ENCODE assay signal across 22 mouse cellular contexts in genomic region chr15:78508443-78508842, GRCm38 (mm10). TPM values are rescaled to one million over a fixed set of nuclear protein-coding genes. Genes with fewer than 3 reads are reported as not detected.
"Had no signal": no experiment of that assay in that cellular context is flagged by ENCODE, and none has a peak within 500 bp of the region (broad histone marks: within the 10 kb centered on the region; RNA-seq: fewer than 3 reads in every experiment).

No protein-coding gene starts in this region.

- H3K4me3 ChIP-seq: layer of hippocampus, adult 2 months; limb, embryonic 10.5 days; limb, embryonic 13.5 days; liver, embryonic 12.5 days; liver, embryonic 15.5 days; midbrain, embryonic 13.5 days; stomach, embryonic 15.5 days had no signal

- H3K4me2 ChIP-seq: limb, embryonic 13.5 days; liver, embryonic 12.5 days; liver, embryonic 15.5 days; midbrain, embryonic 13.5 days; stomach, embryonic 15.5 days had no signal

- H3K27ac ChIP-seq: kidney, postnatal 0 days; layer of hippocampus, adult 2 months; limb, embryonic 10.5 days; limb, embryonic 13.5 days; liver, embryonic 12.5 days; liver, embryonic 15.5 days; midbrain, embryonic 13.5 days; stomach, embryonic 15.5 days had no signal

- H3K27me3 ChIP-seq: limb, embryonic 13.5 days; liver, embryonic 12.5 days; liver, embryonic 15.5 days; midbrain, embryonic 13.5 days; stomach, embryonic 15.5 days had no signal

- H3K36me3 ChIP-seq: limb, embryonic 10.5 days; limb, embryonic 13.5 days; liver, embryonic 12.5 days; liver, embryonic 15.5 days; midbrain, embryonic 13.5 days; stomach, embryonic 15.5 days had no signal

- DNase-seq: kidney, adult 11 months; kidney, adult 8-10 months; kidney, postnatal 25 days; layer of hippocampus, adult 9-11 months; liver; lung, adult 2 months; lung, postnatal 14 days; lung, postnatal 4 days; right cerebral cortex, postnatal 25 days; spleen, adult 18-20 months; thymus, adult 18-20 months; thymus, postnatal 36 days had no signal

- H3K9ac ChIP-seq: limb, embryonic 13.5 days; liver, embryonic 12.5 days; liver, embryonic 15.5 days; midbrain, embryonic 13.5 days; stomach, embryonic 15.5 days had no signal

- ATAC-seq: liver, embryonic 12.5 days; midbrain, embryonic 13.5 days; midbrain, embryonic 16.5 days had no signal

- H3K9me3 ChIP-seq: limb, embryonic 10.5 days; liver, embryonic 15.5 days; midbrain, embryonic 13.5 days; stomach, embryonic 15.5 days had no signal

RNA-seq across cellular contexts. Expression of gene Il2rb, which starts 13.4 kb away (rescaled TPM):
- polyA plus RNA-seq: limb, embryonic 10.5 days; midbrain, embryonic 13.5 days; neural tube, embryonic 11.5 days had no signal

RNA-seq across cellular contexts. Expression of gene Sstr3, which starts 36.0 kb away (rescaled TPM):
- polyA plus RNA-seq: limb, embryonic 10.5 days; limb, embryonic 13.5 days; liver, embryonic 15.5 days had no signal

RNA-seq across cellular contexts. Expression of gene Tmprss6, which starts 40.0 kb away (rescaled TPM):
- polyA plus RNA-seq: neural tube, embryonic 11.5 days had no signal
